Mouse (Mus musculus) urinary bladder, postnatal 14 days (tissue): ENCODE data around the gene Rnf31.

Experiments
- DNase-seq: peaks from one replicate; pipeline ENCODE4 v3.0.0; 2021; ENCODE audit warnings: low spot score

The Rnf31 gene

GRCm38 (mm10) chr14:55651528-55651927, 60.0 kb downstream of the Rnf31 start:
- DNase-seq = no peak
